Mouse (Mus musculus) brown adipose tissue, adult 24 weeks (tissue): ENCODE measurements around the gene Dnajb11. TPM values are rescaled to one million over a fixed set of nuclear protein-coding genes. Genes with fewer than 3 reads are reported as not detected.

Source experiments
- H3K27ac ChIP-seq: fragments of 200-500 bp; replicated peaks from 2 replicates; pipeline ENCODE4 v1.5.1; 2012; ENCODE audit warnings: low read depth, mild to moderate bottlenecking, low read length
- H3K4me1 ChIP-seq: fragments of 200-500 bp; 2 replicates; pipeline ENCODE4 v1.6.1; 2012; ENCODE audit warnings: low read length, mixed read lengths; ENCODE audit not compliant: control insufficient read depth, insufficient read depth, insufficient read length
- H3K4me3 ChIP-seq: fragments of 200-500 bp; 2 replicates; pipeline ENCODE4 v1.5.1; 2012; ENCODE audit warnings: low read depth, mild to moderate bottlenecking, low read length, moderate library complexity; ENCODE audit not compliant: insufficient read depth
- polyA plus RNA-seq: library from polyadenylated mRNA; stranded (reverse); fragments of >200 nt; gene quantifications from 2 replicates; pipeline ENCODE4 v1.2.4, GENCODE M21; 2012; ENCODE audit not compliant: missing spikeins, insufficient read depth, insufficient read length

The Dnajb11 gene
- polyA plus RNA-seq, 1 experiment, result 27.2 TPM

- Histone ChIP-seq H3K4me1 (no peaks in the 10 kb centered on the region), H3K4me3 (no peak overlapping the region), H3K27ac (no peak overlapping the region)
Observed at GRCm38 (mm10) chr16:22873369-22873768, 15.7 kb downstream of the Dnajb11 start.

GRCm38 (mm10) chr16:22876218-22877043 is 18.8 kb downstream of the Dnajb11 start:
- Histone ChIP-seq H3K27ac (no peak overlapping the region), H3K4me3 (no peak overlapping the region), H3K4me1 (no peaks in the 10 kb centered on the region)

- no peaks in the 10 kb centered on the region for H3K4me1 ChIP-seq
- no peak overlapping the region for H3K4me3 ChIP-seq
- no peak overlapping the region for H3K27ac ChIP-seq
Observed at GRCm38 (mm10) chr16:22877660-22878390, 20.2 kb downstream of the Dnajb11 start.

- H3K4me3 ChIP-seq, result no peak overlapping the region
- H3K27ac ChIP-seq, result no peak overlapping the region
- no peaks in the 10 kb centered on the region for H3K4me1 ChIP-seq
Observed at GRCm38 (mm10) chr16:22878716-22879115, 21.1 kb downstream of the Dnajb11 start.

GRCm38 (mm10) chr16:22879945-22880595 is 22.4 kb downstream of the Dnajb11 start:
- Histone ChIP-seq H3K4me1 (no peaks in the 10 kb centered on the region), H3K27ac (no peak overlapping the region), H3K4me3 (no peak overlapping the region)

GRCm38 (mm10) chr16:22880900-22881299 is 23.3 kb downstream of the Dnajb11 start:
- Histone ChIP-seq H3K27ac (no peak overlapping the region), H3K4me1 (no peaks in the 10 kb centered on the region), H3K4me3 (no peak overlapping the region)

- no peak overlapping the region for H3K27ac ChIP-seq
- no peak overlapping the region for H3K4me3 ChIP-seq
- H3K4me1 ChIP-seq, result no peaks in the 10 kb centered on the region
Observed at GRCm38 (mm10) chr16:22881487-22881886, 23.8 kb downstream of the Dnajb11 start.

GRCm38 (mm10) chr16:22883441-22883840 is 25.8 kb downstream of the Dnajb11 start:
- H3K27ac ChIP-seq, result no peak overlapping the region
- no peaks in the 10 kb centered on the region for H3K4me1 ChIP-seq

GRCm38 (mm10) chr16:22885356-22885755 is 27.7 kb downstream of the Dnajb11 start:
- H3K27ac ChIP-seq, result no peak overlapping the region
- H3K4me1 ChIP-seq, result no peaks in the 10 kb centered on the region
- H3K4me3 ChIP-seq, result no peak overlapping the region

More at GRCm38 (mm10) chr16:22883441-22883840, 25.8 kb downstream of the Dnajb11 start:
- H3K4me3 ChIP-seq, result no peak overlapping the region

- Histone ChIP-seq H3K27ac (no peak overlapping the region), H3K4me3 (no peak overlapping the region), H3K4me1 (no peaks in the 10 kb centered on the region)
Observed at GRCm38 (mm10) chr16:22886726-22887125, 29.1 kb downstream of the Dnajb11 start.

- H3K4me1 ChIP-seq, result no peaks in the 10 kb centered on the region
- no peak overlapping the region for H3K27ac ChIP-seq
- H3K4me3 ChIP-seq, result no peak overlapping the region
Observed at GRCm38 (mm10) chr16:22888835-22889234, 31.2 kb downstream of the Dnajb11 start.

GRCm38 (mm10) chr16:22889716-22890115 is 32.1 kb downstream of the Dnajb11 start:
- H3K4me3 ChIP-seq, result no peak overlapping the region
- H3K4me1 ChIP-seq, result no peaks in the 10 kb centered on the region
- no peak overlapping the region for H3K27ac ChIP-seq

GRCm38 (mm10) chr16:22890683-22891510 is 33.3 kb downstream of the Dnajb11 start, which contains the start of gene Ahsg:
Ahsg (plus strand) TSS chr16:22891277.
- H3K27ac ChIP-seq, result no peak within 1 kb of the TSS
- no peaks in the 10 kb centered on the region for H3K4me1 ChIP-seq
- H3K4me3 ChIP-seq, result no peak within 1 kb of the TSS

GRCm38 (mm10) chr16:22891733-22892154 is 34.1 kb downstream of the Dnajb11 start:
- Histone ChIP-seq H3K4me3 (no peak overlapping the region), H3K4me1 (no peaks in the 10 kb centered on the region), H3K27ac (no peak overlapping the region)
